In genomic region chr17:46297364-46298219, GRCm38 (mm10) we compare ENCODE assay signal across 8 mouse cellular contexts. TPM values are rescaled to one million over a fixed set of nuclear protein-coding genes. Genes with fewer than 3 reads are reported as not detected.
DNase-seq lines count a peak whose midpoint lies in the region; ATAC-seq and TF ChIP-seq lines count a peak whose summit lies in the region.

Dlk2 (plus strand) TSS chr17:46297421.

- H3K4me1 ChIP-seq in heart, embryonic 11.5 days (ENCODE audit: control insufficient read depth, insufficient read depth, low read length) = peaks cover 7% of the 10 kb centered on the region
- H3K4me1 ChIP-seq in ES-Bruce4 (ENCODE audit: control insufficient read depth, insufficient read depth, low read length) = no peaks in the 10 kb centered on the region
- peaks cover 18% of the 10 kb centered on the region for H3K4me1 ChIP-seq in embryonic facial prominence, embryonic 13.5 days
- peaks cover 3% of the 10 kb centered on the region; the same call in 1 of the 2 replicates for H3K4me1 ChIP-seq in intestine, embryonic 14.5 days (replicated peaks; ENCODE audit: control insufficient read depth, insufficient read depth, low read length)
- peaks cover 19% of the 10 kb centered on the region for H3K4me1 ChIP-seq in liver, embryonic 15.5 days (replicated peaks)
- peaks cover 14% of the 10 kb centered on the region for H3K4me1 ChIP-seq in small intestine, adult 2 months (ENCODE audit: control insufficient read depth, insufficient read depth, insufficient read length, low read length)

- H3K4me2 ChIP-seq in heart, embryonic 11.5 days = peak within 1 kb of the TSS; percentile 100
- H3K4me2 ChIP-seq in embryonic facial prominence, embryonic 13.5 days = peak within 1 kb of the TSS; percentile 99
- H3K4me2 ChIP-seq in intestine, embryonic 14.5 days (ENCODE audit: low read length) = peak within 1 kb of the TSS; percentile 100
- H3K4me2 ChIP-seq in liver, embryonic 15.5 days = peak within 1 kb of the TSS; percentile 72

- no peak for TF ChIP-seq POLR2A in ES-Bruce4 (IDR thresholded peaks at IDR 0.05; ENCODE audit: insufficient read depth, low read length)
- no peak for TF ChIP-seq POLR2A in small intestine, adult 2 months (IDR thresholded peaks at IDR 0.05; ENCODE audit: low read depth, low read length)

- intact Hi-C loops in heart, postnatal 36 days (cut with DNase I) = loop anchor here (1.0 kb wide), 1 partner anchor 31 kb away; no protein-coding TSS in a partner anchor

- ATAC-seq in heart, embryonic 11.5 days (replicated peaks; ENCODE audit: insufficient number of reproducible peaks, low FRiP score, low TSS enrichment) = peak; percentile 18; the same call in 1 of the 2 replicates
- peak; percentile 12; the same call in 1 of the 2 replicates for ATAC-seq in embryonic facial prominence, embryonic 13.5 days (ENCODE audit: insufficient number of reproducible peaks, insufficient read depth, low FRiP score, low TSS enrichment, low read depth)
- ATAC-seq in intestine, embryonic 14.5 days (replicated peaks; ENCODE audit: low FRiP score, low TSS enrichment, low read depth) = peak; percentile 32; the same call in 1 of the 2 replicates
- no peak for ATAC-seq in liver, embryonic 15.5 days (ENCODE audit: insufficient read depth)

- TF ChIP-seq EP300 in ES-Bruce4 (IDR thresholded peaks at IDR 0.05; ENCODE audit: insufficient read depth, low read depth, low read length) = no peak

- WGBS in heart, embryonic 11.5 days (ENCODE audit: insufficient replicate concordance) = under 1% methylated on average over 57 of the region's 86 CpGs
- under 1% methylated on average over 83 of the region's 86 CpGs for WGBS in embryonic facial prominence, embryonic 13.5 days
- WGBS in intestine, embryonic 14.5 days = 0% methylated on average over 30 of the region's 86 CpGs
- WGBS in liver, embryonic 15.5 days (ENCODE audit: insufficient replicate concordance) = under 1% methylated on average over 79 of the region's 86 CpGs
- WGBS in small intestine, adult 2 months = 1% methylated on average over 77 of the region's 86 CpGs

- H3K36me3 ChIP-seq in heart, embryonic 11.5 days (ENCODE audit: control insufficient read depth, insufficient read depth, low read length) = no peaks in the 10 kb centered on the region
- no peaks in the 10 kb centered on the region for H3K36me3 ChIP-seq in ES-Bruce4 (ENCODE audit: control insufficient read depth, insufficient read depth, low read length, poor library complexity, severe bottlenecking)
- no peaks in the 10 kb centered on the region for H3K36me3 ChIP-seq in embryonic facial prominence, embryonic 13.5 days
- H3K36me3 ChIP-seq in intestine, embryonic 14.5 days (ENCODE audit: control insufficient read depth, insufficient read depth, low read length) = no peaks in the 10 kb centered on the region
- no peaks in the 10 kb centered on the region for H3K36me3 ChIP-seq in liver, embryonic 15.5 days (replicated peaks)
- H3K36me3 ChIP-seq in small intestine, adult 2 months (ENCODE audit: control insufficient read depth, insufficient read depth, low read length) = no peaks in the 10 kb centered on the region

- H3K4me3 ChIP-seq in heart, embryonic 11.5 days (ENCODE audit: low read depth, low read length) = peak within 1 kb of the TSS; percentile 61
- peak within 1 kb of the TSS; percentile 62 for H3K4me3 ChIP-seq in ES-Bruce4 (ENCODE audit: low read depth, low read length)
- peak within 1 kb of the TSS; percentile 65 for H3K4me3 ChIP-seq in embryonic facial prominence, embryonic 13.5 days
- peak within 1 kb of the TSS; percentile 47 for H3K4me3 ChIP-seq in intestine, embryonic 14.5 days (ENCODE audit: low read depth, low read length)
- peak within 1 kb of the TSS; percentile 46 for H3K4me3 ChIP-seq in liver, embryonic 15.5 days (replicated peaks)
- H3K4me3 ChIP-seq in small intestine, adult 2 months (ENCODE audit: low read depth, low read length) = peak within 1 kb of the TSS; percentile 56

- peaks cover 68% of the 10 kb centered on the region for H3K27me3 ChIP-seq in heart, embryonic 11.5 days (ENCODE audit: control insufficient read depth, insufficient read depth, low read length)
- peaks cover 12% of the 10 kb centered on the region for H3K27me3 ChIP-seq in ES-Bruce4 (ENCODE audit: control insufficient read depth, insufficient read depth, low read length, poor library complexity, severe bottlenecking)
- H3K27me3 ChIP-seq in embryonic facial prominence, embryonic 13.5 days = peaks cover 70% of the 10 kb centered on the region
- H3K27me3 ChIP-seq in intestine, embryonic 14.5 days (replicated peaks; ENCODE audit: control insufficient read depth, insufficient read depth, low read length) = peaks cover 67% of the 10 kb centered on the region
- peaks cover 71% of the 10 kb centered on the region for H3K27me3 ChIP-seq in liver, embryonic 15.5 days
- peaks cover 34% of the 10 kb centered on the region for H3K27me3 ChIP-seq in small intestine, adult 2 months (ENCODE audit: control insufficient read depth, insufficient read depth, low read length)

- no peak for DNase-seq in heart, postnatal 36 days
- DNase-seq in intestine, embryonic 14.5 days (ENCODE audit: low spot score) = peak; percentile 65
- DNase-seq in spleen, postnatal 4 days (ENCODE audit: low spot score in 2 of 2) = no peak

- no peak within 1 kb of the TSS for H3K27ac ChIP-seq in heart, embryonic 11.5 days (ENCODE audit: low read depth, low read length)
- H3K27ac ChIP-seq in ES-Bruce4 (ENCODE audit: insufficient read depth, low read length) = no peak within 1 kb of the TSS
- no peak within 1 kb of the TSS for H3K27ac ChIP-seq in embryonic facial prominence, embryonic 13.5 days
- no peak within 1 kb of the TSS for H3K27ac ChIP-seq in intestine, embryonic 14.5 days (ENCODE audit: low read depth)
- no peak within 1 kb of the TSS for H3K27ac ChIP-seq in liver, embryonic 15.5 days (replicated peaks)
- H3K27ac ChIP-seq in small intestine, adult 2 months (ENCODE audit: insufficient read depth, low read depth, low read length) = no peak within 1 kb of the TSS

- TF ChIP-seq CTCF in ES-Bruce4 (IDR thresholded peaks at IDR 0.05; ENCODE audit: low read depth, low read length) = no peak
- no peak for TF ChIP-seq CTCF in small intestine, adult 2 months (IDR thresholded peaks at IDR 0.05; ENCODE audit: extremely low read depth, insufficient read length, insufficient replicate concordance, low read depth, low read length)

- peak within 1 kb of the TSS; percentile 64; the same call in 1 of the 2 replicates for H3K9ac ChIP-seq in heart, embryonic 11.5 days (ENCODE audit: low read depth, low read length)
- H3K9ac ChIP-seq in ES-Bruce4 (ENCODE audit: low read depth, poor library complexity, severe bottlenecking) = peak within 1 kb of the TSS; percentile 70
- H3K9ac ChIP-seq in embryonic facial prominence, embryonic 13.5 days = peak within 1 kb of the TSS; percentile 73
- peak within 1 kb of the TSS; percentile 32 for H3K9ac ChIP-seq in intestine, embryonic 14.5 days (ENCODE audit: low read length)
- no peak within 1 kb of the TSS for H3K9ac ChIP-seq in liver, embryonic 15.5 days

- no peaks in the 10 kb centered on the region for H3K9me3 ChIP-seq in heart, embryonic 11.5 days (replicated peaks; ENCODE audit: control insufficient read depth, low read length)
- H3K9me3 ChIP-seq in ES-Bruce4 (replicated peaks; ENCODE audit: control insufficient read depth, insufficient read depth, low read length, poor library complexity, severe bottlenecking) = no peaks in the 10 kb centered on the region
- H3K9me3 ChIP-seq in embryonic facial prominence, embryonic 13.5 days = no peaks in the 10 kb centered on the region
- no peaks in the 10 kb centered on the region for H3K9me3 ChIP-seq in intestine, embryonic 14.5 days (ENCODE audit: control insufficient read depth, low read length)
- no peaks in the 10 kb centered on the region for H3K9me3 ChIP-seq in liver, embryonic 15.5 days (replicated peaks)

RNA-seq across cellular contexts. Expression of gene Dlk2, which starts in this region (rescaled TPM):
- polyA plus RNA-seq in heart, embryonic 11.5 days (2014; fragmentation: Nextera tagmentation; extraction: Ambion mirVana) = 0.27 TPM in 1 of 2 replicates, not detected in the other
- total RNA-seq in heart, postnatal 36 days (2021) = under 1 TPM; 0.39 to 0.60 TPM
- 0.91 and 1.3 TPM in 2 replicates for polyA plus RNA-seq in ES-Bruce4 (2011; ENCODE audit: insufficient read depth, insufficient read length, low read depth, missing spikeins)
- 7.8 and 8.6 TPM in 2 replicates for polyA plus RNA-seq in embryonic facial prominence, embryonic 13.5 days (2015; fragmentation: Nextera tagmentation; extraction: Ambion mirVana)
- polyA plus RNA-seq in intestine, embryonic 14.5 days (2014; fragmentation: Nextera tagmentation; extraction: Ambion mirVana) = 0.19 and 0.58 TPM in 2 replicates
- 0.24 TPM in 1 of 2 replicates, not detected in the other for polyA plus RNA-seq in liver, embryonic 15.5 days (2015; fragmentation: Nextera tagmentation; extraction: Ambion mirVana)
- 0.27 and 1.0 TPM in 2 replicates for polyA plus RNA-seq in small intestine, adult 2 months (2012; rRNA removed)

Comparison
In these comparisons a context has a peak if more than half of its experiments do, and no peak if none do; other contexts are left out.
1. Peak in ATAC-seq, H3K4me3 ChIP-seq, H3K9ac ChIP-seq and H3K4me2 ChIP-seq in heart, embryonic 11.5 days; RNA of the gene not detected or under 1 TPM.
2. Peak in DNase-seq, ATAC-seq, H3K4me3 ChIP-seq, H3K9ac ChIP-seq and H3K4me2 ChIP-seq in intestine, embryonic 14.5 days; RNA of the gene not detected or under 1 TPM.